Mouse (Mus musculus): ENCODE results near the gene Ucp2. TPM values are rescaled to one million over a fixed set of nuclear protein-coding genes. Genes with fewer than 3 reads are reported as not detected.
A peak's percentile ranks its signal among the peaks of the same experiment; 100 is the strongest.

Gene Ucp2
- polyA plus RNA-seq, 1 experiment from 2014 or later: 208 TPM

- H3K27ac ChIP-seq (ENCODE audit: low read length): no peak overlapping the region
- 56% methylated on average over 7 of the region's 7 CpGs for WGBS
- H3K27me3 ChIP-seq (ENCODE audit: control insufficient read depth, insufficient read depth, low read length): no peaks in the 10 kb centered on the region
- H3K9ac ChIP-seq (replicated peaks; ENCODE audit: low read depth, low read length): no peak overlapping the region
- no peak for ATAC-seq (ENCODE audit: insufficient number of reproducible peaks, insufficient read depth, low FRiP score, low read depth)
- H3K4me3 ChIP-seq (ENCODE audit: low read depth, low read length): no peak overlapping the region
- no peaks in the 10 kb centered on the region for H3K9me3 ChIP-seq (ENCODE audit: control insufficient read depth, low read depth, low read length)
- no peak overlapping the region for H3K4me2 ChIP-seq (replicated peaks; ENCODE audit: low read depth, low read length)
- no peaks in the 10 kb centered on the region for H3K4me1 ChIP-seq (ENCODE audit: control insufficient read depth, insufficient read depth, low read length)
- H3K36me3 ChIP-seq (ENCODE audit: control insufficient read depth, insufficient read depth, low read length): no peaks in the 10 kb centered on the region
These were observed 27.1 kb downstream of the Ucp2 start for GRCm38 (mm10) chr7:100520204-100520603.

- Histone ChIP-seq H3K4me3 (ENCODE audit: low read depth, low read length) (no peak overlapping the region), H3K9me3 (ENCODE audit: control insufficient read depth, low read depth, low read length) (no peaks in the 10 kb centered on the region), H3K4me1 (ENCODE audit: control insufficient read depth, insufficient read depth, low read length) (no peaks in the 10 kb centered on the region), H3K27ac (ENCODE audit: low read length) (no peak overlapping the region), H3K9ac (replicated peaks; ENCODE audit: low read depth, low read length) (no peak overlapping the region), H3K4me2 (replicated peaks; ENCODE audit: low read depth, low read length) (no peak overlapping the region), H3K27me3 (ENCODE audit: control insufficient read depth, insufficient read depth, low read length) (no peaks in the 10 kb centered on the region), H3K36me3 (ENCODE audit: control insufficient read depth, insufficient read depth, low read length) (no peaks in the 10 kb centered on the region)
- WGBS: 19% methylated on average over 10 of the region's 10 CpGs
- no peak for ATAC-seq (ENCODE audit: insufficient number of reproducible peaks, insufficient read depth, low FRiP score, low read depth)
These were observed 27.6 kb downstream of the Ucp2 start for GRCm38 (mm10) chr7:100520663-100521285.

- no peaks in the 10 kb centered on the region for H3K36me3 ChIP-seq (ENCODE audit: control insufficient read depth, insufficient read depth, low read length)
- no peaks in the 10 kb centered on the region for H3K9me3 ChIP-seq (ENCODE audit: control insufficient read depth, low read depth, low read length)
- H3K27me3 ChIP-seq (ENCODE audit: control insufficient read depth, insufficient read depth, low read length): no peaks in the 10 kb centered on the region
- no peak overlapping the region for H3K4me3 ChIP-seq (ENCODE audit: low read depth, low read length)
- no peak overlapping the region for H3K9ac ChIP-seq (replicated peaks; ENCODE audit: low read depth, low read length)
- H3K4me1 ChIP-seq (ENCODE audit: control insufficient read depth, insufficient read depth, low read length): no peaks in the 10 kb centered on the region
- H3K4me2 ChIP-seq (replicated peaks; ENCODE audit: low read depth, low read length): no peak overlapping the region
- H3K27ac ChIP-seq (ENCODE audit: low read length): no peak overlapping the region
- ATAC-seq (ENCODE audit: insufficient number of reproducible peaks, insufficient read depth, low FRiP score, low read depth): no peak
- WGBS: 82% methylated on average over 3 of the region's 3 CpGs
These were observed 29.1 kb downstream of the Ucp2 start for GRCm38 (mm10) chr7:100522222-100522621.

- H3K27ac ChIP-seq (ENCODE audit: low read length): no peak overlapping the region
- ATAC-seq (ENCODE audit: insufficient number of reproducible peaks, insufficient read depth, low FRiP score, low read depth): no peak
- 55% methylated on average over 8 of the region's 8 CpGs for WGBS
- no peak overlapping the region for H3K4me2 ChIP-seq (replicated peaks; ENCODE audit: low read depth, low read length)
- H3K4me3 ChIP-seq (ENCODE audit: low read depth, low read length): no peak overlapping the region
- no peaks in the 10 kb centered on the region for H3K36me3 ChIP-seq (ENCODE audit: control insufficient read depth, insufficient read depth, low read length)
- H3K9me3 ChIP-seq (ENCODE audit: control insufficient read depth, low read depth, low read length): no peaks in the 10 kb centered on the region
- no peaks in the 10 kb centered on the region for H3K27me3 ChIP-seq (ENCODE audit: control insufficient read depth, insufficient read depth, low read length)
- H3K4me1 ChIP-seq (ENCODE audit: control insufficient read depth, insufficient read depth, low read length): no peaks in the 10 kb centered on the region
- no peak overlapping the region for H3K9ac ChIP-seq (replicated peaks; ENCODE audit: low read depth, low read length)
These were observed 31.5 kb downstream of the Ucp2 start for GRCm38 (mm10) chr7:100524669-100525068.

- 94% methylated on average over 5 of the region's 5 CpGs for WGBS
- ATAC-seq (ENCODE audit: insufficient number of reproducible peaks, insufficient read depth, low FRiP score, low read depth): no peak
- no peak overlapping the region for H3K4me3 ChIP-seq (ENCODE audit: low read depth, low read length)
These were observed 37.6 kb downstream of the Ucp2 start for GRCm38 (mm10) chr7:100530766-100531165.

GRCm38 (mm10) chr7:100533503-100533902 is 40.4 kb downstream of the Ucp2 start:
- H3K27me3 ChIP-seq (ENCODE audit: control insufficient read depth, insufficient read depth, low read length): no peaks in the 10 kb centered on the region
- no peak overlapping the region for H3K9ac ChIP-seq (replicated peaks; ENCODE audit: low read depth, low read length)
- peaks cover 7% of the 10 kb centered on the region; the same call in 1 of the 2 replicates for H3K4me1 ChIP-seq (ENCODE audit: control insufficient read depth, insufficient read depth, low read length)
- no peak overlapping the region for H3K4me2 ChIP-seq (replicated peaks; ENCODE audit: low read depth, low read length)
- no peak; the same call in 1 of the 2 replicates for ATAC-seq (ENCODE audit: insufficient number of reproducible peaks, insufficient read depth, low FRiP score, low read depth)
- no peaks in the 10 kb centered on the region for H3K36me3 ChIP-seq (ENCODE audit: control insufficient read depth, insufficient read depth, low read length)
- peak overlapping the region; percentile 69; the same call in 1 of the 2 replicates for H3K27ac ChIP-seq (ENCODE audit: low read length)
- H3K9me3 ChIP-seq (ENCODE audit: control insufficient read depth, low read depth, low read length): no peaks in the 10 kb centered on the region
- 44% methylated on average over 2 of the region's 2 CpGs for WGBS
- no peak overlapping the region for H3K4me3 ChIP-seq (ENCODE audit: low read depth, low read length)

More at GRCm38 (mm10) chr7:100530766-100531165, 37.6 kb downstream of the Ucp2 start:
- Histone ChIP-seq H3K27me3 (ENCODE audit: control insufficient read depth, insufficient read depth, low read length) (no peaks in the 10 kb centered on the region), H3K4me2 (replicated peaks; ENCODE audit: low read depth, low read length) (no peak overlapping the region), H3K9ac (replicated peaks; ENCODE audit: low read depth, low read length) (no peak overlapping the region), H3K36me3 (ENCODE audit: control insufficient read depth, insufficient read depth, low read length) (no peaks in the 10 kb centered on the region), H3K9me3 (ENCODE audit: control insufficient read depth, low read depth, low read length) (no peaks in the 10 kb centered on the region), H3K4me1 (ENCODE audit: control insufficient read depth, insufficient read depth, low read length) (no peaks in the 10 kb centered on the region), H3K27ac (ENCODE audit: low read length) (no peak overlapping the region)

GRCm38 (mm10) chr7:100534216-100534615 is 41.1 kb downstream of the Ucp2 start:
- H3K27ac ChIP-seq (ENCODE audit: low read length): no peak overlapping the region
- 87% methylated on average over 3 of the region's 3 CpGs for whole genome bisulfite sequencing

GRCm38 (mm10) chr7:100535831-100536230 is 42.7 kb downstream of the Ucp2 start:
- Histone ChIP-seq H3K27ac (ENCODE audit: low read length) (no peak overlapping the region), H3K4me3 (ENCODE audit: low read depth, low read length) (no peak overlapping the region; the same call in 1 of the 2 replicates), H3K4me2 (replicated peaks; ENCODE audit: low read depth, low read length) (no peak overlapping the region)

More at GRCm38 (mm10) chr7:100534216-100534615, 41.1 kb downstream of the Ucp2 start:
- no peaks in the 10 kb centered on the region for H3K9me3 ChIP-seq (ENCODE audit: control insufficient read depth, low read depth, low read length)
- no peaks in the 10 kb centered on the region for H3K27me3 ChIP-seq (ENCODE audit: control insufficient read depth, insufficient read depth, low read length)
- H3K4me3 ChIP-seq (ENCODE audit: low read depth, low read length): no peak overlapping the region
- ATAC-seq (ENCODE audit: insufficient number of reproducible peaks, insufficient read depth, low FRiP score, low read depth): no peak
- peaks cover 7% of the 10 kb centered on the region; the same call in 1 of the 2 replicates for H3K4me1 ChIP-seq (ENCODE audit: control insufficient read depth, insufficient read depth, low read length)
- H3K36me3 ChIP-seq (ENCODE audit: control insufficient read depth, insufficient read depth, low read length): peaks cover 4% of the 10 kb centered on the region
- H3K4me2 ChIP-seq (replicated peaks; ENCODE audit: low read depth, low read length): no peak overlapping the region
- no peak overlapping the region for H3K9ac ChIP-seq (replicated peaks; ENCODE audit: low read depth, low read length)

More at GRCm38 (mm10) chr7:100535831-100536230, 42.7 kb downstream of the Ucp2 start:
- Histone ChIP-seq H3K36me3 (ENCODE audit: control insufficient read depth, insufficient read depth, low read length) (peaks cover 14% of the 10 kb centered on the region), H3K9ac (replicated peaks; ENCODE audit: low read depth, low read length) (no peak overlapping the region), H3K27me3 (ENCODE audit: control insufficient read depth, insufficient read depth, low read length) (no peaks in the 10 kb centered on the region), H3K9me3 (ENCODE audit: control insufficient read depth, low read depth, low read length) (no peaks in the 10 kb centered on the region), H3K4me1 (ENCODE audit: control insufficient read depth, insufficient read depth, low read length) (peaks cover 7% of the 10 kb centered on the region; the same call in 1 of the 2 replicates)
- no peak for ATAC-seq (ENCODE audit: insufficient number of reproducible peaks, insufficient read depth, low FRiP score, low read depth)
- WGBS: 85% methylated on average over 2 of the region's 2 CpGs
